Mouse (Mus musculus): Measurements from ENCODE around the gene Gm44596.
"Not testable (repeated sequence)": the region's sequence is repeated elsewhere in the genome, so short reads cannot be mapped to it uniquely, and the experiment has no call there.

Gene Gm44596

DNA sequence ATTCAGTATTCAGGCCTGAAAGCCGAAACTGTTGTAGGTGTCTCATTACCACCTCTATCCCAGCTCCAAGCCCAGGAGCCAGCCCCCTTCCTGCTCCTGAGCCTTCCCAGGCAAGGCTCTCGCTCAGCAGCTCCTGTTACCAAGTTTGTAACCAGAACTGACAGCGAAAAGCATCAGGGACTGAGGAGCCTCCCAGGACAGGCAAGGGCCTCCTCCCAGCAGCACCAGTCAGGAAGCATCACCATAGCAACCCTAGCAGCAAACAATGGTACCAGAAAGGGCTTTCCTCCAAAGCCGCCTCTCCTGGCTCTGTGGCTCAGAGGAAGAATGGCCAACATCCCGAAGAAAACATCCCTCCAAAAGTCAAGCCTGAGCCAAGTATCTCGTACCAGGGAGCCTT lies at the start of gene Gm44596, which contains the start of gene Tex52:
Gene Gm44596 (plus strand): TSS at position 312 of the 400 bp plus-strand sequence.
Gene Tex52 (plus strand): TSS at position 265 of the 400 bp plus-strand sequence.
- peak; percentile 32 for DNase-seq

- peak; percentile 62 for DNase-seq
Measured at GRCm38 (mm10) chr6:128334397-128335124, 40.7 kb upstream of the Gm44596 start.

- no peak for DNase-seq
Measured at GRCm38 (mm10) chr6:128337467-128337866, 37.8 kb upstream of the Gm44596 start.

DNA sequence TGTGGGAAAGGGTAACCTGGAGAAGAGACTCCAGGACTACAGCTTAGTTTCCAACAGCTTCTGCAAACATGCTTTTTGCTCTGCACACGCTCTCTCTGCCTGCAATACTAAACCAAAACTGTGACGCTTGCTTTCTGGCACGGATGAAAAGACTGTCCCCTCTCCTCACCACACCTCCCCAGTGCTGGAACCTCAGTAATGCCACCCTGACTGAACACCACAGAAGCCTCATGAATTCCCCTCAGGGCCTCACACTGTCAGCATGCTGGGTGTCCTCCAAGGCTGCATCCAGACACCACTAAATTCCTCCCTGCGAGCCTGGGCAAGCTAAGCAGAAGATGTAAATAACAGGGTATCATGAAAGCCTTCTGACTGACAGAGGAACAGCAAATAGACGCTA lies 36.4 kb upstream of the Gm44596 start:
- no peak for DNase-seq

DNA sequence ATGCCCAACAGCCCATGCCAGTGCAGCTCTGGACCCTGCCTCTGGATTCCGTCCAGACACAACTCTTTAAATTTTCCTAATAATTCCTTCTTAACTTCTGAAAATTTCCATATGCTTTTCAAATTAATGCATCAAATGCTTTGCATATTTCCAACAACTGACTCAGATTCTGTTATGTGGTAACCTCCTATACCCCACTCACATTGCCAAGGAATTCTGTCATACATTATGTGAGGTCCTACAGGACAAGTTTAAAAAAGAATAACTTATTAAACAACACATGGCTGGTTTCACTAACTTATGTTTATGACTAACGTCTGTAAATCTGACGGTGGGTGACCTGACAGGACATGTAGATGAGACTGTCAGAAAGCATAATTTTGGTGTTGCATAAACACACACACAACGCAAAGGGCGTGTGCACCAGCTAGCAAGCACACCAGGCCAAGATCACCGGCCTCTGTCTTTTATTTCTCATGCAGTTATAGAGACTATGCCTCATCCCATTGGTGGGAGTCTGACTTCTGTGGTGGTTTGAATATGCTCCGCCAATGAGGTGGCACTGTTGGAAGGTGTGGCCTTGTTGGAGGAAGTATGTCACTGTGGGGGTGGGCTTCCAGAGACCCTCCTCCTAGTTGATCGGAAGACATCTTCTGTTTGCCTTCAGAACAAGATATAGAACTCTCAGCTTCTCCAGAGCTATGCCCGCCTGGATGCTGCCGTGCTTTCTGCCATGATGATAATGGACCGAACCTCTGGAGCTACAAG lies 33.2 kb upstream of the Gm44596 start:
- no peak for DNase-seq

GRCm38 (mm10) chr6:128345623-128346022 lies 29.7 kb upstream of the Gm44596 start:
- DNase-seq: no peak

DNA sequence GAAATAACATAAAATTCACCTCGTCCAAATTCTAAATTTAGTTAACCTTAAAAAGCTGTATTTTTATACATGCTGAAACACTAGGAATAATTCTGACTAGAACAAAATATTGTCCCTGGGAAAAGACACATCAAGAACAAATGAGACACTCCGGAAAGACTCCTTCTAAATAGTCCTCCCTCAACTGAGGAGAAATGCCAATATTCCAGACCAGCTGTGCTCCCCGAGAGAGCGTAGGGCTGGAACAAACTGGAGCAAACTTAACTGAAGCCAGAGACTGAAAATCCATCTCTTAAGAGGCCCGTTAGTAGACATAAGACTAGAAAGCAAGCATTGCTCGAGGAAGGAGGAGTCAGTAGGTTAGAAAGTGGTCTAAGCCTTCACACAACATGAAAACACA lies 28.5 kb upstream of the Gm44596 start:
- no peak for DNase-seq

DNA sequence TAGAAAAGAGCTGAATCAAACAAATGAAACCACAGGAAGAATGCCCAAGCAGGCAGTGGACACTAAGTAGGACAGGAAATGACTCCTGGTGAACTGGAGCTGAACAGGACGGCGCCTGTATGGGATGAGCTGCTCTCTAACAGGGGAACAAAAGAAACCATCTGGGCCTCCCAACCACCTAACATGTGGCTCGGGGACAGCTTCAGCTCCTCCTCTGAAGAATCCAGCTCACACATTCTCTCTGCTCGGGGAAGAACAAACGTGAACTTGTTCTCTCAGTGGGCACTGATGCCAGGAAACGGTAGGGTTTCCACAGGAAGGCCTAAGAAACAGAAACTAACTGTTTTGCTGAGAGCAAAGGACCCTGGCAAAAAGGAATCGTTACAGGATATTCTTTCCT lies 25.6 kb upstream of the Gm44596 start:
- DNase-seq: no peak

GRCm38 (mm10) chr6:128354140-128354539 lies 21.2 kb upstream of the Gm44596 start:
- no peak for DNase-seq

- no peak for DNase-seq
Measured at GRCm38 (mm10) chr6:128355201-128355681, 20.1 kb upstream of the Gm44596 start.

GRCm38 (mm10) chr6:128355726-128356416 lies 19.4 kb upstream of the Gm44596 start, which contains the start of gene Tulp3:
TSS of gene Tulp3 (minus strand) at chr6:128355851.
- DNase-seq: peak; percentile 97

GRCm38 (mm10) chr6:128358999-128359398 lies 16.3 kb upstream of the Gm44596 start:
- peak; percentile 68 for DNase-seq

- DNase-seq: no peak
Measured at GRCm38 (mm10) chr6:128361901-128362300, 13.4 kb upstream of the Gm44596 start.

DNA sequence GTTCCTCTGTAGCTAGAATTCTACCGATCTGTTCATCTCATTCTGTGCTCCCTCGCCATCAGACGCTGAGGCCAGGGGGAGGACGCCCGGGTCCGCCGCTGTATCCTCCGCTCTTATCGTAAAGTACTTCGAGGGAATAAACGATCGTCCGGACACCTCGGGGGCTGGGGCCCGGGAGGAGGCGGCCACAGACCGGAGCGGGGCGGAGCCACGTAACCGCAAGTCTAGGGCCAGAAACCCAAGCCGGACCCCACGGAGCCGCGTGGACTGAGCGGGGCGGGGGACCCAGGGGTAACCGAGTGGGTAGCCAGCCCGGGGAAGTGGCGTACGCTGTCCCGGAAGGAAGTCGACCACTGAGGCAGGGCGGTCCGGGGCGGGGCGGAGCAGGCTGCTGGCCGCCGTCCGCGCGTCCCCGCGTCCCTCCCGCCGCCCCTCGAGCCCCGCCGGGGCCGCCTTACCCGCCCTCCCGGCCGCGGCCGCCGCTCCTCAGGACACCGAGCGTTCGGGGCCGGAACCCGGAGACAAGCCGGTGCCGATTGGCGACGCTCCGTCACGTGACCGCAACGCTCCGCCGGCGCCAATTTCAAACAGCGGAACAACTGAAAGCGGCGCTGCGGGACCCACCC lies 12.8 kb upstream of the Gm44596 start, which contains the start of the genes Rhno1 and Foxm1:
Gene Rhno1 (minus strand): TSS at position 531 of the 626 bp plus-strand sequence.
Gene Foxm1 (plus strand): TSS at position 587 of the 626 bp plus-strand sequence.
- peak; percentile 83 for DNase-seq

- peak; percentile 18 for DNase-seq
Measured at GRCm38 (mm10) chr6:128363007-128363825, 12.1 kb upstream of the Gm44596 start.

DNA sequence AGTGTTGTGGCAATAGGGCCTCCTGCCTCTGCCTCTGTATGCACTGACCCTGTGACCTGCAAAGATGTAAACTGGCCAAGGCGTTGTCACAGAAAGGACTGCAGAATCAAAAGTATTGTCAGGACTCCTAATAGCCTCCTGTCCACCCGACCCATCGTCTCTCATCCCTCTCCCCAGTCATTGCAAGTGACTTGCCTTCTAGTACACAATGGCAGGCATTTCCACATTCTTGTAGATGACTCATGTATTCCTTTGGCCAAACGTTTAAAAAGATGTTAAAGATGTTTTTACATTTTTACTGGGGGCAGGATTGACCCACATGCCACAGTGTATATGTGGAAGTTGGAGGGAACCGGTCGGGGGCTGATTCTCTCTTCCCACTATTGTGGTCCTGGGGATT lies 10.6 kb upstream of the Gm44596 start:
- no peak for DNase-seq

DNA sequence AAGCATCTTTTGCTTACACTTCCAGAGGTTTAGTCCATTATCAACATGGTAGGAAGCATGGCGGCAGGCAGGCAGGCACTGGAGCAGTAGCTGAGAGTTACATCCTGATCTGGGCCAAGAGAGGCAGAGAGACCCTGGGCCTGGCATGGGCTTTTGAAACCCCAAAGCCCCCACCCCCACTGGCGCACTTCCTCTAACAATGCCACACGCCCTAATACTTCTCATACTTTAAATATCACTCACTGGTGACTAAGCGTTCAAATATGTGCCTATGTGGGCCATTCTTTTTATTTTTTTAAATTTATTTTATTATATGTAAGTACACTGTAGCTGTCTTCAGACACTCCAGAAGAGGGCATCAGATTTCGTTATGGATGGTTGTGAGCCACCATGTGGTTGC lies 8.8 kb upstream of the Gm44596 start:
- no peak for DNase-seq

- no peak for DNase-seq
Measured at GRCm38 (mm10) chr6:128370040-128370439, 5.3 kb upstream of the Gm44596 start.

DNA sequence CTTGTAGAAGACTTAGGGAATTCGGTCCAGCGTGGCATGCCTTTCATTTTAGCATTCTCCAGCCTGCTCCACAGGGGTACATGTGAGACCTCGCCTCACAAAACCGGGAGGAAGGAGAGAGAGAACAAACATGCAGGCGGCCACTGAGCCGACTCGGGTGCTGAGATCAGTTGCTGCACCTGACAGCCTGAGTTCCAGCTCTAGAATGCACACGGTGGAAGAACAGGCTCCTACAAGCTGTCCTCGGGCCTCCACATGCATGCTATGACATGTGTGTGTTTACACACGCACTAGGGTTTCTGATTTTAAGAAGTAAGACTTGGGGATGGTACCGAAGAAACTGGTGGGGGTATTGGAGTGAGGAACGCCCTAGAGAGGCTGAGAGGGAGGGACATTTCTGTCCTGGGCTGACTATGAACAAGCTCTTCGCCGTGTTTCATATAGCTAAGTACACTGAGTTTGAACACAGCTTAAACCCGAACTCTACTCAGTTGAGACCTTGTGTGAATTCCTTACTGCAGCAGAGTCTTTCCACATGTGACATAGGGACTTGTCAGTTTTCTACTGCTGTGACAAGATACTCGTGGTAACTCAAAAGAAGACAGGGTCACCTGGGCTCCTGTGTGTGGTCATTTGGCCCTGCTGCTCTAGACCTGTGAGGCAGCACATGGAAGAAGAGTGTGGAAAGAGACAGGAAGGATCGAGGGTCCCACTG lies 1.2 kb downstream of the Gm44596 start:
- no peak for DNase-seq

DNA sequence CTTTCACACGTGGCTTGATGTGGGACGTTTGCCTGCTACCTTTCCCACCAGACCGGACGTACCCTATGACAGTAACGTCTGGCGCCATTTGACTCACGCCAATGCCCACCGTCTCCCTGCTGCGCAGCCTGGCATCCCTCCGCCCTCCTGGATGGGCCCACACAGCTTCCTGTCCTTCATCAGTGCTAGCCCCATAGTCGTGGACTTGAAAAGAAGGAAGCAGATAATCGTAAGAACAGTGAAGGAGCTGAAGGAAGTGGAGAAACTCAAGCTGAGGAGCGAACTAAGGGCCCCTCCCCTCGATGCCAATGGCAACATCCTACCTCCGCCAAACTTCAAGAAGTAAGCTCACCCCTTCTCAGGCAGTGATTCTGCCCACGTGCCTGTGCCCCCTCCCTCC lies 4.3 kb downstream of the Gm44596 start:
- no peak for DNase-seq

- DNase-seq: not testable (repeated sequence)
Measured at GRCm38 (mm10) chr6:128380594-128381167, 5.4 kb downstream of the Gm44596 start.

Measured in right cerebral cortex, postnatal 25 days (tissue).